ENCODE assay signal across 11 mouse cellular contexts in genomic region chr16:90511551-90512296, GRCm38 (mm10).
DNase-seq lines count a peak whose midpoint lies in the region; ATAC-seq and TF ChIP-seq lines count a peak whose summit lies in the region.
"Had no signal": no experiment of that assay in that cellular context is flagged by ENCODE, and none has a peak within 500 bp of the region (broad histone marks: within the 10 kb centered on the region; RNA-seq: fewer than 3 reads in every experiment).

No protein-coding gene starts in this region.

- no peak overlapping the region for H3K4me3 ChIP-seq in hindbrain, postnatal 0 days (ENCODE audit: low read length)
- no peak overlapping the region for H3K4me3 ChIP-seq in hindbrain, embryonic 16.5 days (ENCODE audit: low read length)
- H3K4me3 ChIP-seq in lung, embryonic 15.5 days = no peak overlapping the region
- H3K4me3 ChIP-seq: liver, embryonic 12.5 days had no signal

- no peak overlapping the region for H3K9ac ChIP-seq in hindbrain, postnatal 0 days (replicated peaks; ENCODE audit: low read length)
- H3K9ac ChIP-seq in hindbrain, embryonic 16.5 days (ENCODE audit: low read depth, low read length) = no peak overlapping the region
- H3K9ac ChIP-seq in lung, embryonic 15.5 days = no peak overlapping the region
- H3K9ac ChIP-seq: liver, embryonic 12.5 days had no signal

- no peak overlapping the region for H3K27ac ChIP-seq in hindbrain, postnatal 0 days
- H3K27ac ChIP-seq in hindbrain, embryonic 16.5 days (ENCODE audit: low read depth, low read length) = no peak overlapping the region
- peak overlapping the region; percentile 86 for H3K27ac ChIP-seq in lung, embryonic 15.5 days
- H3K27ac ChIP-seq: liver, embryonic 12.5 days had no signal

- WGBS in hindbrain, postnatal 0 days = 74% methylated on average over 19 of the region's 19 CpGs
- 87% methylated on average over 19 of the region's 19 CpGs for WGBS in hindbrain, embryonic 16.5 days
- 56% methylated on average over 19 of the region's 19 CpGs for WGBS in lung, embryonic 15.5 days

- H3K36me3 ChIP-seq in hindbrain, postnatal 0 days (ENCODE audit: insufficient read depth, low read length) = no peaks in the 10 kb centered on the region
- no peaks in the 10 kb centered on the region for H3K36me3 ChIP-seq in hindbrain, embryonic 16.5 days (ENCODE audit: control insufficient read depth, insufficient read depth, low read length)
- H3K36me3 ChIP-seq in lung, embryonic 15.5 days = no peaks in the 10 kb centered on the region
- H3K36me3 ChIP-seq: liver, embryonic 12.5 days had no signal

- no peak overlapping the region for H3K4me2 ChIP-seq in hindbrain, postnatal 0 days (ENCODE audit: low read depth, low read length)
- H3K4me2 ChIP-seq in hindbrain, embryonic 16.5 days (ENCODE audit: low read length) = no peak overlapping the region
- H3K4me2 ChIP-seq in lung, embryonic 15.5 days = no peak overlapping the region
- H3K4me2 ChIP-seq: liver, embryonic 12.5 days had no signal

- TF ChIP-seq CTCF in hindbrain, postnatal 0 days (IDR thresholded peaks at IDR 0.05; ENCODE audit: low read depth) = peak; percentile 28; the same call in 1 of the 2 replicates

- no peaks in the 10 kb centered on the region for H3K27me3 ChIP-seq in hindbrain, postnatal 0 days (ENCODE audit: insufficient read depth, low read length)
- no peaks in the 10 kb centered on the region for H3K27me3 ChIP-seq in hindbrain, embryonic 16.5 days (replicated peaks; ENCODE audit: control insufficient read depth, insufficient read depth, low read length)
- no peaks in the 10 kb centered on the region for H3K27me3 ChIP-seq in lung, embryonic 15.5 days
- H3K27me3 ChIP-seq: liver, embryonic 12.5 days had no signal

- no peaks in the 10 kb centered on the region for H3K9me3 ChIP-seq in hindbrain, postnatal 0 days (ENCODE audit: low read length)
- no peaks in the 10 kb centered on the region for H3K9me3 ChIP-seq in hindbrain, embryonic 16.5 days (ENCODE audit: control insufficient read depth, low read length)
- no peaks in the 10 kb centered on the region for H3K9me3 ChIP-seq in lung, embryonic 15.5 days
- H3K9me3 ChIP-seq: liver, embryonic 12.5 days had no signal

- DNase-seq in hindbrain, postnatal 0 days (ENCODE audit: low spot score) = peak; percentile 31
- DNase-seq in brain, adult 2 months (ENCODE audit: low read depth, low spot score) = peak; percentile 35
- peak; percentile 58 for DNase-seq in heart, adult 8-10 months (ENCODE audit: low spot score)
- DNase-seq in ovary, postnatal 10 days (ENCODE audit: low spot score) = no peak
- no peak for DNase-seq in left cerebral cortex, adult 8-10 months (ENCODE audit: low spot score in 2 of 2)
- DNase-seq in right cerebral cortex, postnatal 10 days (ENCODE audit: low spot score in 2 of 2) = no peak
- DNase-seq: right cerebral cortex, adult 18-20 months; thymus, adult 18-20 months had no signal

- ATAC-seq in hindbrain, postnatal 0 days = no peak
- no peak for ATAC-seq in hindbrain, embryonic 16.5 days
- peak; percentile 82 for ATAC-seq in lung, embryonic 15.5 days (ENCODE audit: borderline replicate concordance, extremely low read depth, low FRiP score, low TSS enrichment)
- ATAC-seq: liver, embryonic 12.5 days had no signal

- no peaks in the 10 kb centered on the region for H3K4me1 ChIP-seq in hindbrain, postnatal 0 days (ENCODE audit: insufficient read depth, low read length)
- no peaks in the 10 kb centered on the region; the same call in 1 of the 2 replicates for H3K4me1 ChIP-seq in hindbrain, embryonic 16.5 days (ENCODE audit: control insufficient read depth, insufficient read depth, low read depth, low read length)
- H3K4me1 ChIP-seq in lung, embryonic 15.5 days = peaks cover 20% of the 10 kb centered on the region; the same call in 1 of the 2 replicates
- H3K4me1 ChIP-seq: liver, embryonic 12.5 days had no signal

Comparison
In these comparisons a context has a peak if more than half of its experiments do, and no peak if none do; other contexts are left out.
1. DNase-seq: peak in hindbrain, postnatal 0 days (single experiment), brain, adult 2 months (single experiment) and heart, adult 8-10 months (single experiment); none in ovary, postnatal 10 days (single experiment), left cerebral cortex, adult 8-10 months (0 of 2) and right cerebral cortex, postnatal 10 days (0 of 2).